Mouse (Mus musculus) midbrain, embryonic 14.5 days (tissue): ENCODE measurements at regions not wholly inside any gene's neighbourhood (a gene's known extent, or its start where the extent isn't known, plus 50 kb on each side); places are given as distances from the start of the nearest gene placed in this dataset.

Source experiments
- ATAC-seq: fragments of 200-750 bp; cut with Nextera tagmentation; 2 replicates; pipeline ENCODE4 v1.8.0; 2017; ENCODE audit warnings: moderate number of reproducible peaks, moderate library complexity; ENCODE audit not compliant: low FRiP score, low TSS enrichment
- DNase-seq: peaks from one replicate; pipeline ENCODE4 v3.0.0-alpha.2; 2015
- H3K27ac ChIP-seq: fragments of 300-500 bp; sonication (generic); replicated peaks from 2 replicates; pipeline ENCODE4 v1.5.1; 2014; ENCODE audit warnings: mild to moderate bottlenecking, low read depth, low read length, moderate library complexity
- H3K27me3 ChIP-seq: fragments of 300-500 bp; sonication (generic); 2 replicates; pipeline ENCODE4 v1.6.1; 2014; ENCODE audit warnings: low read length, control low read depth, mixed read lengths; ENCODE audit not compliant: control insufficient read depth, insufficient read depth
- H3K36me3 ChIP-seq: fragments of 300-500 bp; sonication (generic); 2 replicates; pipeline ENCODE4 v1.6.1; 2014; ENCODE audit warnings: low read length, control low read depth; ENCODE audit not compliant: control insufficient read depth, insufficient read depth
- H3K4me1 ChIP-seq: fragments of 300-500 bp; sonication (generic); 2 replicates; pipeline ENCODE4 v1.6.1; 2014; ENCODE audit warnings: mild to moderate bottlenecking, antibody characterized with exemption, low read length, control low read depth; ENCODE audit not compliant: control insufficient read depth, insufficient read depth
- H3K4me2 ChIP-seq: fragments of 300-500 bp; sonication (generic); 2 replicates; pipeline ENCODE4 v1.6.1; 2014; ENCODE audit warnings: mild to moderate bottlenecking, low read length, moderate library complexity
- H3K4me3 ChIP-seq: fragments of 300-500 bp; sonication (generic); replicated peaks from 2 replicates; pipeline ENCODE4 v1.5.1; 2014; ENCODE audit warnings: low read depth, low read length
- H3K9ac ChIP-seq: fragments of 300-500 bp; sonication (generic); replicated peaks from 2 replicates; pipeline ENCODE4 v1.6.1; 2014; ENCODE audit warnings: mild to moderate bottlenecking, low read length, moderate library complexity
- H3K9me3 ChIP-seq: fragments of 300-500 bp; sonication (generic); 2 replicates; pipeline ENCODE4 v1.6.1; 2016; ENCODE audit warnings: low read length, control low read depth, mixed read lengths; ENCODE audit not compliant: control insufficient read depth
- WGBS: fragments of 180-500 bp; shearing (Covaris S2); extraction: QIAGEN DNeasy Blood & Tissue Kit; methylation state at CpG from one replicate; pipeline ENCODE4 v1.1.7; 2014; 5-methylcytosine and 5-hydroxymethylcytosine counted together

- Histone ChIP-seq H3K4me3 (no peak overlapping the region), H3K36me3 (no peaks in the 10 kb centered on the region), H3K9ac (no peak overlapping the region), H3K9me3 (no peaks in the 10 kb centered on the region), H3K4me1 (no peaks in the 10 kb centered on the region), H3K27ac (no peak overlapping the region), H3K4me2 (no peak overlapping the region), H3K27me3 (no peaks in the 10 kb centered on the region)
- WGBS: 57% methylated on average over 3 of the region's 3 CpGs
- no peak for DNase-seq
- no peak for ATAC-seq
Measured at GRCm38 (mm10) chr7:69599866-69600265, 766.7 kb downstream of the Nr2f2 start.

DNA sequence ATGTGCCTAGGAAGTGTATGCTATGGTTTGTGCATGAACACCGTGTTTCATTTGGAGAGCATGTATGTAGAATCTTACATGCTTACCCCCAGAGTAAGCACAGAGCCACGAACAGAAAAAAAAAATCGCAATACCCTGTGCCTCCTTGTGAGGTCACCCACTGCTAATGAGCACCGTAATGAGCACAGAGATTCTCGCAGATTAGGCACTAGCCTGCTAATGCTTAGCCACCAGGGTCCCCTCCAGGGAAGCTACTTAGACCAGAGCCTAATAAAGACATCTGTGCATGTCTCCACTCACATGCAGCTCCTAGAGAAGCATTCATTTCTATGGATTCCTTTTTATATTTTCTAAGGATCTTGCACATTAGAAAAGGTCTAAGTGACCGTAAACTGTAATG, 780.8 kb downstream of the Nr2f2 start:
- Histone ChIP-seq H3K36me3 (no peaks in the 10 kb centered on the region), H3K4me1 (0 out of 2 replicates have a peak, but pooled peaks cover 3% of the 10 kb centered on the region), H3K9ac (no peak overlapping the region), H3K4me2 (no peak overlapping the region), H3K27ac (no peak overlapping the region), H3K9me3 (no peaks in the 10 kb centered on the region), H3K27me3 (peaks cover 3% of the 10 kb centered on the region; the same call in 1 of the 2 replicates), H3K4me3 (no peak overlapping the region)
- ATAC-seq: peak; percentile 31; the same call in 1 of the 2 replicates
- 40% methylated on average over 6 of the region's 6 CpGs for WGBS
- DNase-seq: peak; percentile 62

GRCm38 (mm10) chr7:69585131-69585530, 781.4 kb downstream of the Nr2f2 start:
- H3K27me3 ChIP-seq: peaks cover 3% of the 10 kb centered on the region; the same call in 1 of the 2 replicates
- no peak overlapping the region for H3K4me3 ChIP-seq
- WGBS: 84% methylated on average over 4 of the region's 4 CpGs
- no peak overlapping the region for H3K27ac ChIP-seq
- 0 out of 2 replicates have a peak, but pooled peaks cover 3% of the 10 kb centered on the region for H3K4me1 ChIP-seq
- no peak overlapping the region for H3K4me2 ChIP-seq
- no peak for DNase-seq
- H3K9ac ChIP-seq: no peak overlapping the region
- H3K36me3 ChIP-seq: no peaks in the 10 kb centered on the region
- ATAC-seq: no peak
- H3K9me3 ChIP-seq: no peaks in the 10 kb centered on the region

DNA sequence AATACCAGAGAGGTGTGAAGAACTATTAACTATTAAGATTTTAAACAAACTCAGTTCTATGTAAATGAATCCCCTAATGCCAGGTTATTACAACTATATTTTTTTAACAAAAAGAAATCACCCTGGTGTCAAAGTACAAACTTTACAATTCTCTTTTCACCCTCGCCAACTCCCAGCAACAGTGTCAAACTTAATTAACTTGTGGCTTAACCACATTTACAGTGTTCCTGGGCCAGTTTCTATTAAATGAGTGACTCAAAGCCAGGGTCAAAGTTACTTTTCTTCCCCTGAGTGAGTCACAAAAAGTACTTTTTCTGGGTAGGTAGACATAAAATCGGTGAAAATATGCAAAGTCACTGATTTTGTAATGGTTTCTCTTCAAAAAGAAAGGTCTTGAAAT, 782.0 kb downstream of the Nr2f2 start:
- Histone ChIP-seq H3K4me2 (no peak overlapping the region), H3K4me1 (0 out of 2 replicates have a peak, but pooled peaks cover 5% of the 10 kb centered on the region), H3K9me3 (no peaks in the 10 kb centered on the region), H3K36me3 (no peaks in the 10 kb centered on the region), H3K4me3 (no peak overlapping the region), H3K27me3 (peaks cover 3% of the 10 kb centered on the region; the same call in 1 of the 2 replicates), H3K9ac (no peak overlapping the region), H3K27ac (no peak overlapping the region)
- no peak for ATAC-seq
- 75% methylated on average over 2 of the region's 2 CpGs for WGBS
- no peak for DNase-seq

- H3K4me2 ChIP-seq: no peak overlapping the region
- peaks cover 11% of the 10 kb centered on the region for H3K4me1 ChIP-seq
- H3K27me3 ChIP-seq: peaks cover 3% of the 10 kb centered on the region; the same call in 1 of the 2 replicates
- no peak overlapping the region for H3K4me3 ChIP-seq
- DNase-seq: no peak
- no peaks in the 10 kb centered on the region for H3K36me3 ChIP-seq
- H3K9ac ChIP-seq: no peak overlapping the region
- 76% methylated on average over 1 of the region's 1 CpGs for WGBS
- H3K27ac ChIP-seq: no peak overlapping the region
- ATAC-seq: no peak
- no peaks in the 10 kb centered on the region for H3K9me3 ChIP-seq
Measured at GRCm38 (mm10) chr7:69583901-69584300, 782.6 kb downstream of the Nr2f2 start.

- Histone ChIP-seq H3K27me3 (peaks cover 3% of the 10 kb centered on the region; the same call in 1 of the 2 replicates), H3K4me2 (no peak overlapping the region), H3K27ac (no peak overlapping the region), H3K4me1 (peaks cover 13% of the 10 kb centered on the region), H3K4me3 (no peak overlapping the region), H3K36me3 (no peaks in the 10 kb centered on the region), H3K9ac (no peak overlapping the region), H3K9me3 (no peaks in the 10 kb centered on the region)
- WGBS: 29% methylated on average over 6 of the region's 6 CpGs
- ATAC-seq (no peak), DNase-seq (no peak)
Measured at GRCm38 (mm10) chr7:69581668-69582067, 784.9 kb downstream of the Nr2f2 start.

GRCm38 (mm10) chr7:69578958-69579810, 787.4 kb downstream of the Nr2f2 start:
- Histone ChIP-seq H3K27me3 (peaks cover 11% of the 10 kb centered on the region; the same call in 1 of the 2 replicates), H3K36me3 (no peaks in the 10 kb centered on the region), H3K9ac (no peak overlapping the region; the same call in 1 of the 2 replicates), H3K4me2 (peak overlapping the region; percentile 15; the same call in 1 of the 2 replicates), H3K4me1 (peaks cover 11% of the 10 kb centered on the region), H3K27ac (peak overlapping the region; percentile 60), H3K9me3 (no peaks in the 10 kb centered on the region), H3K4me3 (no peak overlapping the region)
- 5% methylated on average over 18 of the region's 18 CpGs for WGBS
- ATAC-seq (peak; percentile 58; the same call in 1 of the 2 replicates), DNase-seq (peak; percentile 71)

DNA sequence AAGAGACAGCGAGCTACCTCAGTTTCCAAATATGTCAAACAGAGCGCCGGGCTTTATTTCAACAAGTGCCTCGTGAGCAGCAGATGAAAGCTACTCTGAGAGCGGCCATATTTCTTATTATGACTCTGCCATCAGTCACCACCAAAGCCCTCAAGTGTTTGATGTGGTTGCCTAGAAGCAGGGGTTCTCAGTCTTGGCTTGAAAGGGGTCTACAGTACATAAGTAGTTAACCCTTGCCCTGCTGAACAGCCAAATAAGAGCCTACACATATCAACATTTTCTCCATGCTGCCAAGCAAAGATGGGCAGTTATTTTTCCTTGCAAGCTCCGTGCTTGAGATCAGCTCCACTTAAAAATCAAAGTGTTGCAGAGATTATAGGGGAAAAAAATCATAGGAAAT, 788.8 kb downstream of the Nr2f2 start:
- ATAC-seq: no peak

DNA sequence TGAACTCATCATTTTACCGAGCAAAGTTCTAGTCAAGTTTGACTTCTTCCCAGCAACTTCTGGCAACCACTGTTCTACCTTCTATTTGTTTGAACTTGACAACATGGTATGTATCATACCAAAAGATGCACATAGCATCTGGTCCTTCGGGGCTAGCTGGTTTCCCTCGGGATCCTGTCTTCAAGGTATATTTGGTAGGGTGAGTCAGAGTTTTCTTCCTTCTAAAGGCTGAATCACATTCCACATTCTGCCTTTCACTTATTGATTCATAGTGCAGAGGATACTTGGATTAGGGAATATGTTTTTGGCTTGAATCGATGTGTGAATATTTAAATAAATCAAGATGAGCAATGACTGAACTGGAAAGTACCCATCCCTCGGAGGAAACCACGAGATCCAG, 789.9 kb downstream of the Nr2f2 start:
- H3K4me1 ChIP-seq: peaks cover 11% of the 10 kb centered on the region
- H3K27ac ChIP-seq: no peak overlapping the region
- no peak overlapping the region for H3K9ac ChIP-seq
- WGBS: 92% methylated on average over 6 of the region's 6 CpGs
- H3K9me3 ChIP-seq: no peaks in the 10 kb centered on the region
- no peak overlapping the region for H3K4me3 ChIP-seq
- ATAC-seq (no peak), DNase-seq (no peak)
- peaks cover 11% of the 10 kb centered on the region; the same call in 1 of the 2 replicates for H3K27me3 ChIP-seq
- H3K36me3 ChIP-seq: no peaks in the 10 kb centered on the region
- H3K4me2 ChIP-seq: no peak overlapping the region

More for the DNA sequence above, 788.8 kb downstream of the Nr2f2 start:
- no peak overlapping the region for H3K27ac ChIP-seq
- DNase-seq: no peak
- WGBS: 71% methylated on average over 6 of the region's 6 CpGs
- no peak overlapping the region for H3K4me2 ChIP-seq
- H3K4me1 ChIP-seq: peaks cover 11% of the 10 kb centered on the region
- no peaks in the 10 kb centered on the region for H3K9me3 ChIP-seq
- no peak overlapping the region for H3K9ac ChIP-seq
- no peaks in the 10 kb centered on the region for H3K36me3 ChIP-seq
- peaks cover 11% of the 10 kb centered on the region; the same call in 1 of the 2 replicates for H3K27me3 ChIP-seq
- H3K4me3 ChIP-seq: no peak overlapping the region
